ENCODE assay signal across 42 mouse cellular contexts in genomic region chr14:43793811-43794210, GRCm38 (mm10). TPM values are rescaled to one million over a fixed set of nuclear protein-coding genes. Genes with fewer than 3 reads are reported as not detected.
"Had no signal": no experiment of that assay in that cellular context is flagged by ENCODE, and none has a peak within 500 bp of the region (broad histone marks: within the 10 kb centered on the region; RNA-seq: fewer than 3 reads in every experiment).

No protein-coding gene starts in this region.

RNA-seq across cellular contexts. Expression of gene Gm8180, which starts 9.3 kb away (rescaled TPM):
- total RNA-seq: heart, postnatal 10 days; heart, postnatal 14 days; heart, postnatal 25 days; heart, postnatal 36 days; heart, postnatal 4 days; hematopoietic stem cell, adult 5-6 weeks; hindbrain, postnatal 0 days; layer of hippocampus, adult 18-20 months; layer of hippocampus, adult 2 months; layer of hippocampus, adult 8-10 months; layer of hippocampus, postnatal 10 days; layer of hippocampus, postnatal 14 days; layer of hippocampus, postnatal 25 days; layer of hippocampus, postnatal 36 days; left cerebral cortex, adult 18-20 months; left cerebral cortex, adult 2 months had no signal
- polyA plus RNA-seq: heart, embryonic 10.5 days; heart, embryonic 11.5 days; heart, embryonic 12.5 days; heart, embryonic 13.5 days; heart, embryonic 14.5 days; heart, embryonic 15.5 days; heart, embryonic 16.5 days; heart, postnatal 0 days; hindbrain, embryonic 10.5 days; hindbrain, embryonic 11.5 days; hindbrain, embryonic 12.5 days; hindbrain, embryonic 13.5 days; hindbrain, embryonic 14.5 days; hindbrain, embryonic 15.5 days; hindbrain, embryonic 16.5 days; hindbrain, postnatal 0 days; inflammation-experienced regulatory T-cells, adult 6 months; intestine, embryonic 14.5 days; intestine, embryonic 15.5 days; intestine, embryonic 16.5 days; intestine, postnatal 0 days; kidney, adult 2 months; kidney, embryonic 14.5 days; kidney, embryonic 15.5 days; kidney, embryonic 16.5 days; kidney, postnatal 0 days; large intestine, adult 2 months had no signal

RNA-seq across cellular contexts. Expression of gene Gm6526, which starts 46.1 kb away (rescaled TPM):
- total RNA-seq: heart, postnatal 10 days; heart, postnatal 14 days; heart, postnatal 25 days; heart, postnatal 36 days; heart, postnatal 4 days; hematopoietic stem cell, adult 5-6 weeks; hindbrain, postnatal 0 days; layer of hippocampus, adult 18-20 months; layer of hippocampus, adult 2 months; layer of hippocampus, adult 8-10 months; layer of hippocampus, postnatal 10 days; layer of hippocampus, postnatal 14 days; layer of hippocampus, postnatal 25 days; layer of hippocampus, postnatal 36 days; left cerebral cortex, adult 18-20 months; left cerebral cortex, adult 2 months had no signal
- polyA plus RNA-seq: heart, embryonic 11.5 days; heart, embryonic 12.5 days; heart, embryonic 13.5 days; heart, embryonic 14.5 days; heart, embryonic 15.5 days; heart, embryonic 16.5 days; heart, postnatal 0 days; hindbrain, embryonic 10.5 days; hindbrain, embryonic 11.5 days; hindbrain, embryonic 12.5 days; hindbrain, embryonic 13.5 days; hindbrain, embryonic 14.5 days; hindbrain, embryonic 15.5 days; hindbrain, embryonic 16.5 days; hindbrain, postnatal 0 days; inflammation-experienced regulatory T-cells, adult 6 months; intestine, embryonic 14.5 days; intestine, embryonic 15.5 days; intestine, embryonic 16.5 days; intestine, postnatal 0 days; kidney, adult 2 months; kidney, embryonic 14.5 days; kidney, embryonic 15.5 days; kidney, embryonic 16.5 days; kidney, postnatal 0 days; large intestine, adult 2 months had no signal
